Mouse (Mus musculus) thymus, postnatal 14 days (tissue): ENCODE measurements around the gene Spint2.

Experiments used
- DNase-seq: peaks from one replicate; pipeline ENCODE4 v3.0.0; 2021

Spint2 gene

DNA sequence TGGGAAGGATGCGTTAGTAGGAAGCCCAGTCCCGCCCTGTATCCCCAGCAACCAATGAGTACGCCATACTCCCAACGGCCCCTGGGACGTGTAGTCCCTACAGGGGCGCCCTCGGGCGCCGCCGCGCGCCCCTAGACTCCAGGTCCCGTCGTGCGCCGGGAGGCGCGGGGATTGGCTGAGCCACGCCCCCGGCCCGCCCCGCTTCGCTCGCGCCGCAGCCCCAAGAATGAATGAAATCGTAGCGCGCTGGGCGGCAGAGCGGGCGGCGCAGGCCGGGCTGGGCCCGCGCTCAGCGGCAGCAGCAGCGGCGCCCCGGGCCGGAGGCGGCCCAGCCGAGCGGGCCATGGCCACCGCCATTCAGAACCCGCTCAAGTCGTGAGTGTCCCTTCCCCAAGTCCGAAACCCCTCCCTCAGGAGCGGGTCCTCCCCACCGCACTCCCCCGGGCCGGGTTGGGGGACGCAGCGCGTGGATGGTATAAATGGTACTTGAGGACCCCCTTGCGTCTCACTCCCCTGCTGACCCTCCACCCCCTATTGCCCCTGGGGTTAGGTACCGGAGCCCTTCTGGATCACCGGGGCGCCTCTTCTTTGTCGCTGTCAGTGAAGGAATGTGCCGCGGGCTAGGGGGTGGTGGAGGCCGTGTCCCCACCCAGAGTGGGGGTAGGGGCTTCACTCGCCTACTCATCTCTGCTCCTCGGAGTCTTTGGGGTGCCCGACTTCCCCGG is 22.2 kb upstream of the Spint2 start, which contains the start of gene Dpf1:
Dpf1 (plus strand) TSS at position 214 of the 725 bp plus-strand sequence.
- DNase-seq: peak; percentile 89

- DNase-seq: no peak
Observed at GRCm38 (mm10) chr7:29302641-29303040, 20.9 kb upstream of the Spint2 start.

DNA sequence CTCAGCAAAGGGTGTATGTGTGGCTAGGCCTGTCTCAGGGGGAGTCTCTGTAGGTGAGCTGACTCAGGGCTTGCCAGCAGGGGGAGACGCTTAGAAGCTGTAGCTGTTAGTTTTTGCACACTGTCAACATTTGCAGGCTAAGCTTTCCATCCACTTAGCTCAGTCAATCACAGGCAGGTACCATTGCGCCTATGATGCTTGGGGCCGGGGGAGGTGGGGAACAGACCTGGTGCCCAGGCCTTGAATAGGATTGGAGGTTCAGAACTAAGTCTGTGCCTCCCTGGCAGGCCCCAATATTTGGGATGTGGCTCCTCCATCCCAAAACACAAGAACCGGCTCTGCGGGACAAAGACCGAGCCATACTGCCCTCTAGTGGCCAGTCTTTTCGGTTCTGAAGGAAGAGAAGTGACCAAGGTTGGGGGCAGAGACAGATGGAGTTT is 19.4 kb upstream of the Spint2 start:
- peak; percentile 81 for DNase-seq

GRCm38 (mm10) chr7:29296998-29297397 is 15.3 kb upstream of the Spint2 start:
- DNase-seq: peak; percentile 77

- no peak for DNase-seq
Observed at GRCm38 (mm10) chr7:29295861-29296647, 14.3 kb upstream of the Spint2 start.

DNA sequence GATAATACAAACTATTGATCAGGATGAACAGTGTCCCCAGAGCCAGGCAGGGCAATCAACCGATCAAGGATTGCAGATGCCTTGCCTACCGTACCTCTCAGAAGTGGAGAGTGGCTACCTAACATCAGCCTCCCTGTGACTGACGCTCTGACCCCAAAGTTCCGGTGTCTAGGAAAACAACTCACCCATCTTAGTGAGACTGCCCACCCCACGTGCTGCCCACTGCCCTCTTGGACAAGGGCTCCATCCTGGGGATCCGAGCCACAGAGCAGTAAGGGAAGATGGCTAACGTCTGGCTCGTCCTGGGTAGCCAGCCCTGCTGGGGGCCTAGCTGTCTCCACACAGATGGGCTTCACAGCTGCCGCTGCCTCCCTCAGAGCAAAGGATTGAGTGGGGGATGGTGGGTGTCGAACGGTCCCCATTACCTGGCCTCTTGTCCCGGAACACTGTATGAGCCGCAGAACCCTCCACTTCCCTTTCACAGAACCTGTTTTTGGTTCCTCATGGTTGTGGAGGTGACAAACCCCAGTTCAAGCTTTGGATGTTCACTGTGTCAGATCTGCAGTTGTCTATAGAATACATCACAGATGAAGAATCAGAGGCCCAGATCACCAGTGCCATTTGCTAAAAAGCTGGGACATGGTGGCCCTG is 12.5 kb upstream of the Spint2 start:
- DNase-seq: no peak

- DNase-seq: no peak
Observed at GRCm38 (mm10) chr7:29293131-29294065, 11.7 kb upstream of the Spint2 start.

DNA sequence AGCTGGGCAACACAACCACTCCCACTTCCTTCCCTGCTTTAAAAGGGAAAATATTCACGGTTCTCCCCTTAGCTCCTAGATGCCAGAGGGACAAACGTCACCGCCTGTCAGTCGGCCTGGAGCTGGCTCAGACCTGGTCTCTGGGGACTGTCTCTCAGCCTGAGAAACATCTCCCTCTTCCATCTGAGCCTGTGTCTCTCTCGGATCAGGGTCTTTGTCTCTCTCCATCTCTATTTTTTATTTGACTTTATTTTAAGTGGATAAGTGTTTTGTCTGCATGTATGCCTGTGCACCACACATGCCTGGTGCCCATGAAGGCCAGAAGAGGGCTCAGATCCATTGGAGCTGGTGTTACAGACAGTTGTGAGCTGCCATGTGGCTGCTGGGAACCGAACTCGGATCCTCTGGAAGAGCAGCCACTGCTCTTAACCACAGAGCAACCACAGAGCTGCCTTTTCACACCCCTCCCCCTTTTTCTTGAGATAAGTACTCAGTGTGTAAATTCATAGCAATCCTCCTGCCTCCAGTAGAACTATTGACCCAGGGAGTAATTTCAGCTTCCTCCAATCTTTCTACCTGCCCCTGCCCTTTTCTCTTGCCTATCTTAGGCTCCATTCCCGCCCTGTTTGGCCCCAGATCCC is 10.9 kb upstream of the Spint2 start:
- no peak for DNase-seq

- DNase-seq: no peak
Observed at GRCm38 (mm10) chr7:29291616-29292457, 10.1 kb upstream of the Spint2 start.

GRCm38 (mm10) chr7:29290691-29291485 is 9.2 kb upstream of the Spint2 start:
- DNase-seq: no peak

GRCm38 (mm10) chr7:29289856-29290255 is 8.1 kb upstream of the Spint2 start:
- no peak for DNase-seq

- peak; percentile 89 for DNase-seq
Observed at GRCm38 (mm10) chr7:29288942-29289638, 7.4 kb upstream of the Spint2 start, which contains the start of gene Ppp1r14a. TSS of gene Ppp1r14a (plus strand) at chr7:29289308.

- no peak for DNase-seq
Observed at GRCm38 (mm10) chr7:29288079-29288478, 6.4 kb upstream of the Spint2 start.

- no peak for DNase-seq
Observed at GRCm38 (mm10) chr7:29287481-29287880, 5.8 kb upstream of the Spint2 start.

DNA sequence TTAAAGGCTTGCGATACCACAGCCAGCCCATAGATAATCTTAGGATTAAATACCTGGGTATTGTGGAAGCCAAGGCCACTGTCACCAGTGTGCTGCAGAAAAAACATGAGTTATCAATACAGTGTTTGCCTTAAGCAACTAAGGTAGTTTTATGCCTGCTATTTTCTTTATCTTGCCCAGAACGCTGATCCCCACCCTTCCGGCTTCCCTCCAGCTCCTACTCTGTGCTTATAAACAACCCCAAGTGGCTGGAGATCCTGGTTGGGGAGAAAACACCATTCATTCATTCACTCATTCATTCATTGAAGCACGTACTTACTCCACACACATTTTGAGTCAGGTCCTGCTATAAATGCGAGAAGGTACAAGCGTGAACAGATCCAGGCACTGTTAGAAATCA is 2.8 kb upstream of the Spint2 start:
- DNase-seq: no peak

DNA sequence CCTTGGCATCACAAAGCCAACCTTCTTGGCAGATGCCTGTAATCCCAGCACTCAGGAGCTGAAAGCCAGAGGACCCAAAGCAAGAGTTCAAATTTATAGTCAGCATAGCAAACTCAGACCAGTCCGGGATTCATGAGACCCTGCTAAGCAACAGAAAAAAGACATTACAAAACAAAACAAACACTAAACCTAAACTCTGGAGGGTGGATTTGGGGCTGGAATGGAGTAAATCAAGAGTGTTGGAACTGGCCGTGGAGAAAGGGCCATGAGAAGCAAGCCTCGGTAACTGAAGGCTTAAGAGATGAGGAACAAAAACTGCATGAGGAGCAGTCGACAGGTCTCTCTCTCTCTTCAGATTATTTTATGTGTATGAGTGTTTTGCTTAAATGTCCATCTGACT is 2.2 kb upstream of the Spint2 start:
- no peak for DNase-seq

DNA sequence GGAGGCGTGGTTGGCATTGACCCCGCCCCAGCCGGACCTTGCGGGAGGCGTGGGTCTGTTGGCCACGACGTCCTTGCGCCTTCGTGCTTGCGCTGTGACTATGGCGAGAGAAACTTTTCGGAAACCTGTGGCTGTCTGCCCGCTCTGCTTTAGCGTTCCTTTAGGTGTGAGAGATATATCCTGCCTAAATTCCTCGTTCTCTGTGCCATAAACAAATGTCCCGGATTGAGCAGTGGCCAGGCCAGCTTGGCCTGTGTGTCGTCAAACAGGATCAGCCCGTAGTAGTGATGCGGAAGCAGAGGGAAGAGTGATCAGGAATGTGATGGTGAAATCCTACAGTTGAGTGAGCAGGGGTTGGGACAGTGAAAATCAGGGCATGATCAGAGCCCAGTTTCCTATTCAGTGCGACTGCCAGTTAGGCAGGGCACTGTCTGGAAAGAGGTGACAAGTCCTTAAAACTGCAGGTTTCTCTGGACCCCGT is 402 bp upstream of the Spint2 start:
- no peak for DNase-seq

GRCm38 (mm10) chr7:29280801-29281200 is 911 bp downstream of the Spint2 start:
- DNase-seq: peak; percentile 70

DNA sequence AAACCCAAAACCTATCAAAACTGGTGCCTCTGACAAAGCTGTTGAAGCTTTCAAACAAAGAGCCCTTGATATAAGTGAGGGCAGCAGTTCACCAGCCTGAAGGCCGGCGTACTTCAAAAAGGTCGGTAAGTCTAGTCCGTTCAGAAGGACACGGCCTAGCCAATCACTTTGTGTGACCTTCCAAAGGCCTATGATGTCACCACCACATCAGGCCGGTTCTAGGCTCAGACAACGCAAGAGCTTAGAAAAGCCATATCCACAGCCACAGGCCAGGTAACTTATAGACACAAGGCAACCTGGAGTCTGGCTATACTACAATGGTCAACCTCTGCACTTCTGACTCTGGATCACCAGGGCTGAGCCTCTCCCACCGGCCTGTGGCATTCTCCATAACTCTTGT is 1.8 kb downstream of the Spint2 start:
- peak; percentile 19 for DNase-seq
